Mouse (Mus musculus): ENCODE measurements at regions not wholly inside any gene's neighbourhood (a gene's known extent, or its start where the extent isn't known, plus 50 kb on each side); places are given as distances from the start of the nearest gene placed in this dataset.

DNA sequence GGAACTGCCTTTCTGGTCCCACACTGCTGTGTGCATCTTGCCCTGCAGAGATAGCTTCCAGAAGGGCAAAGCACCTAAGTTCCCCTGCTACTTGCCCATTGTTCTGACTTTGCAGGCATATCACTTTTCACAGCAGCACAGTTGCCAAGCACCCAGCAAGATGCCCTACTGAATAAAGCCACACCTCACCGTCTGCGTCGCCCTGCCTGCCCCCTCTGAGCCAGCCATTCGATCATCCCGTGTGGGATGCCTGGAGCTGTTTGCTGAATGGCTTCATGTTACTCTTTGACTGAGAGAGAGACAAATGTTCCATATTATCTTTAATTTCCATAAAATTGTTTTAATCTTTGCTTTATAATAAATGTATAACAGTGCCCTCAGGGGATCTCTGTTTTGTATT is 407.2 kb downstream of the Lmo4 start:
- Histone ChIP-seq H3K9ac (ENCODE audit: low read length) (no peak overlapping the region), H3K4me3 (ENCODE audit: low read depth, low read length) (no peak overlapping the region), H3K36me3 (ENCODE audit: control insufficient read depth, insufficient read depth, low read length) (no peaks in the 10 kb centered on the region), H3K27ac (replicated peaks) (no peak overlapping the region), H3K4me1 (replicated peaks; ENCODE audit: control insufficient read depth, insufficient read depth) (no peaks in the 10 kb centered on the region), H3K27me3 (ENCODE audit: control insufficient read depth, insufficient read depth, low read length) (no peaks in the 10 kb centered on the region), H3K4me2 (replicated peaks; ENCODE audit: low read depth) (no peak overlapping the region), H3K9me3 (ENCODE audit: control insufficient read depth, low read length) (no peaks in the 10 kb centered on the region)
- no peak for TF ChIP-seq EP300 (optimal IDR thresholded peaks at IDR 0.05)
- no peak for TF ChIP-seq CTCF (IDR thresholded peaks at IDR 0.05; ENCODE audit: low read depth)
- 32% methylated on average over 5 of the region's 5 CpGs for WGBS
- no peak for ATAC-seq (ENCODE audit: low FRiP score, low TSS enrichment)
- DNase-seq (ENCODE audit: low spot score): no peak

GRCm38 (mm10) chr3:143790905-143791304 is 414.1 kb downstream of the Lmo4 start:
- WGBS: 73% methylated on average over 8 of the region's 8 CpGs
- Histone ChIP-seq H3K27ac (replicated peaks) (no peak overlapping the region), H3K9ac (ENCODE audit: low read length) (no peak overlapping the region), H3K27me3 (ENCODE audit: control insufficient read depth, insufficient read depth, low read length) (no peaks in the 10 kb centered on the region), H3K4me3 (ENCODE audit: low read depth, low read length) (no peak overlapping the region), H3K9me3 (ENCODE audit: control insufficient read depth, low read length) (no peaks in the 10 kb centered on the region), H3K36me3 (ENCODE audit: control insufficient read depth, insufficient read depth, low read length) (no peaks in the 10 kb centered on the region), H3K4me1 (replicated peaks; ENCODE audit: control insufficient read depth, insufficient read depth) (no peaks in the 10 kb centered on the region), H3K4me2 (replicated peaks; ENCODE audit: low read depth) (no peak overlapping the region)
- DNase-seq (ENCODE audit: low spot score) (no peak), ATAC-seq (ENCODE audit: low FRiP score, low TSS enrichment) (no peak)
- TF ChIP-seq EP300 (optimal IDR thresholded peaks at IDR 0.05) (no peak), CTCF (IDR thresholded peaks at IDR 0.05; ENCODE audit: low read depth) (no peak)

DNA sequence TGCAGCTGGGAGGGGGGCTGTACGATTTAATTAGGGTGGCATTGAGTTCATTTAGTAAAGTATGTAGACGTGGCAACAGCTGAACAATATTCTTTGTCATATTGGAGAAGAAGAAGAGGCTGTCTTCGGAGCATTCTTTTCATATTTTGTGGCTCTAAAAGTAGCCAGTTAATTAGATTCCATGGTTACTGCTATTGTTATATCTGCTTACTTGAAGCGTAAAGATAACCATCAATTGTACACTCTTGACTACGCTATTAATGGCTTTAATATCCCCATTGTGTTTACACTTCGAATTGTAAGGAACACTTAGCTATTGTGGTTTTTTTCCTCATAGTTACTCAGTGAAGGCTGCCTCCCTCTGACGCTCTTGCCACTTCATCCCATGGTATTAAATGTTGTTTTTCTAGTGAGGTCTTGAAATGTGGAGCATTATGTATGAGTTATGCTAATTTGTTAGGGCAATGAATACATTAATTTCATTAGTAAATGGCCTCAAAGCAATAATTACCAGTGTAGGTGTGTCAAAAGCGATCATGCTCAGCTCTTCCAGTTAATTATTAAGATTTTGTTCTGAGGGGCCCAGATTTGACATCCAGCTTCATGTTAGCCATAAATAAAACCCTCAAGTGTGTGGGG is 415.0 kb downstream of the Lmo4 start:
- TF ChIP-seq EP300 (optimal IDR thresholded peaks at IDR 0.05): no peak
- TF ChIP-seq CTCF (IDR thresholded peaks at IDR 0.05; ENCODE audit: low read depth): no peak
- WGBS: 51% methylated on average over 8 of the region's 8 CpGs
- no peak overlapping the region for H3K4me3 ChIP-seq (ENCODE audit: low read depth, low read length)

GRCm38 (mm10) chr3:143786889-143787288 is 418.1 kb downstream of the Lmo4 start:
- no peak overlapping the region for H3K4me2 ChIP-seq (replicated peaks; ENCODE audit: low read depth)
- no peak overlapping the region for H3K27ac ChIP-seq (replicated peaks)
- no peak overlapping the region for H3K4me3 ChIP-seq (ENCODE audit: low read depth, low read length)
- no peak overlapping the region for H3K9ac ChIP-seq (ENCODE audit: low read length)
- H3K27me3 ChIP-seq (ENCODE audit: control insufficient read depth, insufficient read depth, low read length): no peaks in the 10 kb centered on the region
- H3K4me1 ChIP-seq (replicated peaks; ENCODE audit: control insufficient read depth, insufficient read depth): no peaks in the 10 kb centered on the region
- 85% methylated on average over 8 of the region's 8 CpGs for WGBS
- no peak for DNase-seq (ENCODE audit: low spot score)
- no peaks in the 10 kb centered on the region for H3K36me3 ChIP-seq (ENCODE audit: control insufficient read depth, insufficient read depth, low read length)
- ATAC-seq (ENCODE audit: low FRiP score, low TSS enrichment): no peak
- TF ChIP-seq CTCF (IDR thresholded peaks at IDR 0.05; ENCODE audit: low read depth): no peak
- TF ChIP-seq EP300 (optimal IDR thresholded peaks at IDR 0.05): no peak
- H3K9me3 ChIP-seq (ENCODE audit: control insufficient read depth, low read length): no peaks in the 10 kb centered on the region

More for the DNA sequence above, 415.0 kb downstream of the Lmo4 start:
- H3K9me3 ChIP-seq (ENCODE audit: control insufficient read depth, low read length): no peaks in the 10 kb centered on the region
- H3K9ac ChIP-seq (ENCODE audit: low read length): no peak overlapping the region
- H3K4me2 ChIP-seq (replicated peaks; ENCODE audit: low read depth): no peak overlapping the region
- ATAC-seq (ENCODE audit: low FRiP score, low TSS enrichment) (no peak), DNase-seq (ENCODE audit: low spot score) (no peak)
- H3K27ac ChIP-seq (replicated peaks): no peak overlapping the region
- no peaks in the 10 kb centered on the region for H3K4me1 ChIP-seq (replicated peaks; ENCODE audit: control insufficient read depth, insufficient read depth)
- H3K36me3 ChIP-seq (ENCODE audit: control insufficient read depth, insufficient read depth, low read length): no peaks in the 10 kb centered on the region
- no peaks in the 10 kb centered on the region for H3K27me3 ChIP-seq (ENCODE audit: control insufficient read depth, insufficient read depth, low read length)

GRCm38 (mm10) chr3:143784353-143784791 is 420.6 kb downstream of the Lmo4 start:
- no peak overlapping the region for H3K27ac ChIP-seq (replicated peaks)
- TF ChIP-seq EP300 (optimal IDR thresholded peaks at IDR 0.05): no peak
- TF ChIP-seq CTCF (IDR thresholded peaks at IDR 0.05; ENCODE audit: low read depth): no peak
- DNase-seq (ENCODE audit: low spot score): no peak
- no peaks in the 10 kb centered on the region for H3K27me3 ChIP-seq (ENCODE audit: control insufficient read depth, insufficient read depth, low read length)
- no peak overlapping the region for H3K4me3 ChIP-seq (ENCODE audit: low read depth, low read length)
- no peaks in the 10 kb centered on the region for H3K4me1 ChIP-seq (replicated peaks; ENCODE audit: control insufficient read depth, insufficient read depth)
- ATAC-seq (ENCODE audit: low FRiP score, low TSS enrichment): peak; percentile 54
- H3K36me3 ChIP-seq (ENCODE audit: control insufficient read depth, insufficient read depth, low read length): no peaks in the 10 kb centered on the region
- no peaks in the 10 kb centered on the region for H3K9me3 ChIP-seq (ENCODE audit: control insufficient read depth, low read length)
- no peak overlapping the region for H3K9ac ChIP-seq (ENCODE audit: low read length)
- H3K4me2 ChIP-seq (replicated peaks; ENCODE audit: low read depth): no peak overlapping the region
- 44% methylated on average over 3 of the region's 3 CpGs for WGBS

GRCm38 (mm10) chr3:143778161-143778560 is 426.9 kb downstream of the Lmo4 start:
- H3K27me3 ChIP-seq (ENCODE audit: control insufficient read depth, insufficient read depth, low read length): no peaks in the 10 kb centered on the region
- no peak overlapping the region for H3K4me3 ChIP-seq (ENCODE audit: low read depth, low read length)
- no peak overlapping the region for H3K9ac ChIP-seq (ENCODE audit: low read length)
- no peak overlapping the region for H3K4me2 ChIP-seq (replicated peaks; ENCODE audit: low read depth)
- ATAC-seq (ENCODE audit: low FRiP score, low TSS enrichment): no peak
- H3K9me3 ChIP-seq (ENCODE audit: control insufficient read depth, low read length): no peaks in the 10 kb centered on the region
- H3K27ac ChIP-seq (replicated peaks): no peak overlapping the region
- TF ChIP-seq EP300 (optimal IDR thresholded peaks at IDR 0.05): no peak
- H3K4me1 ChIP-seq (replicated peaks; ENCODE audit: control insufficient read depth, insufficient read depth): no peaks in the 10 kb centered on the region
- 58% methylated on average over 2 of the region's 2 CpGs for WGBS
- DNase-seq (ENCODE audit: low spot score): no peak
- H3K36me3 ChIP-seq (ENCODE audit: control insufficient read depth, insufficient read depth, low read length): no peaks in the 10 kb centered on the region
